Mouse (Mus musculus): ENCODE results near the gene Gpr152. TPM values are rescaled to one million over a fixed set of nuclear protein-coding genes. Genes with fewer than 3 reads are reported as not detected.

Gpr152 gene
- total RNA-seq, 1 experiment from 2014 or later, result 0.12 TPM

Other genes starting within 250 kb of the Gpr152 start
- gene Tcirg1, start 232.7 kb upstream of the Gpr152 start, total RNA-seq (2021), result 83.9 and 87.0 TPM in 2 replicates
- gene Ndufs8, start 227.0 kb upstream of the Gpr152 start, total RNA-seq (2021), result 338 and 341 TPM in 2 replicates
- gene Aldh3b1, start 210.0 kb upstream of the Gpr152 start, total RNA-seq (2021), result 131 and 209 TPM in 2 replicates
- gene Unc93b1, start 204.6 kb upstream of the Gpr152 start, total RNA-seq (2021), result 46.5 and 69.6 TPM in 2 replicates
- gene Aldh3b3, start 181.1 kb upstream of the Gpr152 start, total RNA-seq (2021), result 0.48 and 1.3 TPM in 2 replicates
- 10.0 and 11.6 TPM in 2 replicates for gene Aldh3b2, start 167.5 kb upstream of the Gpr152 start, total RNA-seq (2021)
- gene Acy3, start 153.2 kb upstream of the Gpr152 start, total RNA-seq (2021), result 18.5 and 27.6 TPM in 2 replicates
- gene Tbx10, start 147.0 kb upstream of the Gpr152 start, total RNA-seq (2021), result not detected in 2 replicates
- gene Nudt8, start 139.2 kb upstream of the Gpr152 start, total RNA-seq (2021), result 18.7 and 24.8 TPM in 2 replicates
- 1.3 and 1.7 TPM in 2 replicates for gene Gm49405, start 139.2 kb upstream of the Gpr152 start, total RNA-seq (2021)
- 0.76 and 2.4 TPM in 2 replicates for gene Doc2g, start 136.5 kb upstream of the Gpr152 start, total RNA-seq (2021)
- gene Ndufv1, start 127.0 kb upstream of the Gpr152 start, total RNA-seq (2021), result 244 and 297 TPM in 2 replicates
- 383 and 392 TPM in 2 replicates for gene Gstp1, start 101.8 kb upstream of the Gpr152 start, total RNA-seq (2021)
- 58.6 and 65.7 TPM in 2 replicates for gene Gstp2, start 93.8 kb upstream of the Gpr152 start, total RNA-seq (2021)
- 0.76 and 5.2 TPM in 2 replicates for gene Gstp3, start 80.2 kb upstream of the Gpr152 start, total RNA-seq (2021)
- gene Cabp2, start 58.2 kb upstream of the Gpr152 start, total RNA-seq (2021), result not detected in 2 replicates
- 84.7 and 88.0 TPM in 2 replicates for gene Cdk2ap2, start 42.6 kb upstream of the Gpr152 start, total RNA-seq (2021)
- gene Pitpnm1, start 39.8 kb upstream of the Gpr152 start, total RNA-seq (2021), result 54.8 and 73.7 TPM in 2 replicates
- gene Aip, start 13.9 kb upstream of the Gpr152 start, total RNA-seq (2021), result 108 and 117 TPM in 2 replicates
- 0.94 and 1.3 TPM in 2 replicates for gene Cabp4, start 4.2 kb downstream of the Gpr152 start, total RNA-seq (2021)
- 179 and 226 TPM in 2 replicates for gene Coro1b, start 8.8 kb downstream of the Gpr152 start, total RNA-seq (2021)
- 3.9 and 6.0 TPM in 2 replicates for gene Ptprcap, start 13.8 kb downstream of the Gpr152 start, total RNA-seq (2021)
- gene Rps6kb2, start 23.6 kb downstream of the Gpr152 start, total RNA-seq (2021), result 48.8 and 52.6 TPM in 2 replicates
- gene Carns1, start 35.7 kb downstream of the Gpr152 start, total RNA-seq (2021), result 2.6 and 4.1 TPM in 2 replicates
- 1.0 TPM in 1 of 2 replicates, not detected in the other for gene Tbc1d10c, start 51.5 kb downstream of the Gpr152 start, total RNA-seq (2021)
- gene Ppp1ca, start 52.3 kb downstream of the Gpr152 start, total RNA-seq (2021), result 373 and 392 TPM in 2 replicates
- 10.1 and 10.8 TPM in 2 replicates for gene Rad9a, start 61.9 kb downstream of the Gpr152 start, total RNA-seq (2021)
- gene Clcf1, start 74.5 kb downstream of the Gpr152 start, total RNA-seq (2021), result 11.0 and 14.5 TPM in 2 replicates
- not detected in 2 replicates for gene AC109138.7, start 74.6 kb downstream of the Gpr152 start, total RNA-seq (2021)
- 56.8 and 60.4 TPM in 2 replicates for gene Pold4, start 92.1 kb downstream of the Gpr152 start, total RNA-seq (2021)
- gene Ssh3, start 129.4 kb downstream of the Gpr152 start, total RNA-seq (2021), result 35.6 and 52.3 TPM in 2 replicates
- gene Ankrd13d, start 143.3 kb downstream of the Gpr152 start, total RNA-seq (2021), result 4.3 and 4.9 TPM in 2 replicates
- gene Grk2, start 166.4 kb downstream of the Gpr152 start, total RNA-seq (2021), result 45.8 and 59.4 TPM in 2 replicates